Mouse (Mus musculus) heart, adult 2 months (tissue): ENCODE measurements around the gene Stk33. TPM values are rescaled to one million over a fixed set of nuclear protein-coding genes. Genes with fewer than 3 reads are reported as not detected.
A peak's percentile ranks its signal among the peaks of the same experiment; 100 is the strongest.

Source experiments
- DNase-seq, 2 experiments: peaks; one replicate each; pipeline ENCODE4 v3.0.0; 2021
- H3K27ac ChIP-seq: fragments of 200-600 bp; 2 replicates; pipeline ENCODE4 v1.8.1; 2022
- H3K27me3 ChIP-seq: fragments of 200-500 bp; 2 replicates; pipeline ENCODE4 v1.6.1; 2012; ENCODE audit warnings: mild to moderate bottlenecking, low read length, inconsistent platforms, mixed read lengths; ENCODE audit not compliant: control insufficient read depth, insufficient read depth
- H3K36me3 ChIP-seq: fragments of 200-500 bp; 2 replicates; pipeline ENCODE4 v1.6.1; 2012; ENCODE audit warnings: low read length, inconsistent platforms; ENCODE audit not compliant: control insufficient read depth, insufficient read depth
- H3K4me1 ChIP-seq: fragments of 200-500 bp; 2 replicates; pipeline ENCODE4 v1.6.1; 2011; ENCODE audit warnings: low read length; ENCODE audit not compliant: control insufficient read depth, insufficient read depth
- H3K4me3 ChIP-seq: fragments of 200-600 bp; 2 replicates; pipeline ENCODE4 v1.8.1; 2022
- H3K79me2 ChIP-seq: fragments of 200-500 bp; replicated peaks from 2 replicates; pipeline ENCODE4 v1.6.1; 2012; ENCODE audit warnings: mild to moderate bottlenecking, inconsistent platforms, low read length, moderate library complexity, mixed read lengths; ENCODE audit not compliant: control insufficient read depth, insufficient read depth
- H3K9ac ChIP-seq: fragments of 200-500 bp; 2 replicates; pipeline ENCODE4 v1.6.1; 2012; ENCODE audit warnings: low read depth, mild to moderate bottlenecking, control low read depth, inconsistent platforms, low read length, mixed read lengths
- CTCF ChIP-seq: fragments of 200-600 bp; IDR thresholded peaks from 2 replicates; pipeline ENCODE4 v1.8.1; 2022; ENCODE audit warnings: antibody characterized with exemption, mild to moderate bottlenecking, moderate library complexity
- EP300 ChIP-seq: fragments of 200-500 bp; IDR thresholded peaks from 2 replicates; pipeline ENCODE4 v1.6.1; 2011; ENCODE audit warnings: low read depth, low read length, control low read depth; ENCODE audit not compliant: insufficient read depth
- POLR2A ChIP-seq: fragments of 200-500 bp; IDR thresholded peaks from 2 replicates; pipeline ENCODE4 v1.6.1; 2011; ENCODE audit warnings: mild to moderate bottlenecking, low read depth, low read length, control low read depth; ENCODE audit not compliant: insufficient read depth
- WGBS: fragments of 180-500 bp; shearing (Covaris S2); methylation state at CpG from one replicate; pipeline ENCODE4 v1.1.7; 2018; 5-methylcytosine and 5-hydroxymethylcytosine counted together
- intact Hi-C: fragments of 180-260 bp; cut with DNase I; formaldehyde crosslinking; loops from one replicate; pipeline ENCODE4 v1.15.1; 2025
- polyA plus RNA-seq: library from polyadenylated mRNA; depleted of rRNA; stranded (reverse); fragments of >200 nt; gene quantifications from 2 replicates; pipeline ENCODE4 v1.2.3, GENCODE M21; 2012; rRNA removed
- total RNA-seq, 2 experiments: library from RNA; stranded (reverse); gene quantifications; 2 replicates each; pipeline ENCODE4 v1.2.3; 2021

Stk33 gene
- total and polyA plus RNA-seq, 3 experiments: 0.08 TPM; not detected in 2

DNA sequence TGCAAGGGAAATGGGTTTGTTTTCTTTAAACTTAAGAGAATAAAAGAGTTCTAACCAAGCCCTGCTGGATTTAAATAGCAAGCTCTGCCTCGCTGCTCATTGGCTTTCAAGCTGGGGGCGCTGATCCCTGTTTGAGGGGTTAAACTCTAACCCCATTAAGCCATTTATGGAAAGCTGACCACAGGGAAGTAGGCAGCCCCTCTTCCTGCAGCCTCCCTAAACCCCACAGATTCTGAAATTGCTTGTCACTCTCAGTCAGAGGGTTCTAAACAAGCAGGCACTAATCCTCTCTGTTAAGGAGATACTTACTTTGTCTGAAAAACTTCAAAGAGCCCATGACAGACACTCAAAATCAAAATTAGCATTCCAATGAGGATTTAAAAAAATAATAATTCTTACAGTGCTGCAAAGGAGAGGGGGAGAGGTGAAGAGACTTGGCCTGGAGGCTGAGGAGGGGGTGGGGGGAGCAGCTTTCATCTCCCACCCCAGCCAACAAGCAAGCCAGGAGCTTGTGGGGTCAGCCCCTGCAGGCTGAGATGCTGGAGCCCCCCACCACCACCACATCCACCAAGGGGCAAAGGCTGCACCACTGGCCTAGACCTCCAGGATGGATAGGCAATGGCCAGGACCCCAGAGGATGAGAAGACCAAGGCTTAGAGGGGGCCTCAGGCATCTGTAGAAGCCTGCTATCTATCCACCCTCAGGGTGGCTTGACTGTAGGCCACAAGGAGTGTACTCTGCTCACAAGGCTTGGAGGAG lies 203.8 kb downstream of the Stk33 start:
- intact Hi-C loops: loop anchor here (5.0 kb wide), 1 partner anchor 57 kb away; no protein-coding TSS in a partner anchor
- 68% methylated on average over 2 of the region's 2 CpGs for WGBS

DNA sequence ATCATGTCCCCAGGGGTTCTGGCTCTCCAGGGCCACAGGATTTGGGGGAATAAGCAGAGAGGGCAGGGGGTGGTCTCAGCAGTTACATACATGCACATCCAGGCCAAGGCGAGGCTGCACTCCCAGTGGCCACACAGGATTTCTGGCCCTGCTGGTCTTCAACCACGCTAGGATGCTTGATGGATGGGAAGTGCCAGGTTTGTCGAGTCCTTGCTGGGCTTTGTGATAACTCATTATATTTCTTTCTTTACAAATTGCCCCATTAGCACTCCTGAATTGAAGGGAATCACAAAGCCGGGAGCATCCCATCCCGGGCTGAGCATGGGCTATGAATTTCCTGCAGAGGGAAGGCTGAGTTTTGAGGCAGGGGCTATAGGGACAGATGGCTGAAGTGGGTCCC lies 204.4 kb downstream of the Stk33 start:
- intact Hi-C loops: loop anchor here (5.0 kb wide), 1 partner anchor 58 kb away; no protein-coding TSS in a partner anchor
- 63% methylated on average over 5 of the region's 5 CpGs for WGBS
- H3K27ac ChIP-seq: no peak overlapping the region

More for the DNA sequence above, 203.8 kb downstream of the Stk33 start:
- Histone ChIP-seq H3K36me3 (no peaks in the 10 kb centered on the region), H3K4me3 (no peak overlapping the region), H3K27me3 (no peaks in the 10 kb centered on the region), H3K79me2 (no peaks in the 10 kb centered on the region), H3K27ac (no peak overlapping the region), H3K9ac (no peak overlapping the region), H3K4me1 (no peaks in the 10 kb centered on the region)
- TF ChIP-seq CTCF: no peak
- no peak for TF ChIP-seq POLR2A
- no peak for TF ChIP-seq EP300
- no peak for DNase-seq

DNA sequence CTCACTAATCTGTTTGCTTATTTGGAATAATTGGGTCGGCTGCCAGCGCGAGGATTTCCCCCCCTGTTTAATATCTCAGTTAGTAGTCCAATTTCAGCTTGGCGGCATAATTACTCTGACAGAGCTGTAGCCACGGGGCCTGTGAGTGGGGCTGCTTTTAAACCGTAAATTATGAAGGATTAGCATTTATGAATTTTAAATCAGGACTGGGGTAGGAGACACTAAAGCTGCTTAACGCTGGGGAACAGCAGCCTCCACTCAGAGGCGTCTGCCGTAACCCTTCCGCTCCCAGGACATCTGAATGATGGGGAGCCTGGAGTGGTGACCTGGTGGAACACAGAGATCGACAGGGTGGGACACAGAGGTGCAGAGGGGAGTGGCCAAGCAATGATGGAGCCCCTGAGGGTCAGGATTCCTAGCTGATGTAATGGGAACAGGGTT lies 207.0 kb downstream of the Stk33 start:
- TF ChIP-seq EP300 (no peak), CTCF (no peak), POLR2A (no peak)
- no peaks in the 10 kb centered on the region for H3K36me3 ChIP-seq
- H3K4me1 ChIP-seq: no peaks in the 10 kb centered on the region
- H3K27ac ChIP-seq: no peak overlapping the region
- no peaks in the 10 kb centered on the region for H3K79me2 ChIP-seq
- intact Hi-C loops: loop anchor here (2.0 to 5.0 kb wide), 2 partner anchors 60 to 193 kb away; no protein-coding TSS in a partner anchor
- WGBS: 76% methylated on average over 11 of the region's 11 CpGs
- DNase-seq: no peak
- no peak overlapping the region for H3K4me3 ChIP-seq
- no peaks in the 10 kb centered on the region for H3K27me3 ChIP-seq
- H3K9ac ChIP-seq: no peak overlapping the region

More for the DNA sequence above, 204.4 kb downstream of the Stk33 start:
- TF ChIP-seq EP300 (no peak), POLR2A (no peak), CTCF (no peak)
- Histone ChIP-seq H3K9ac (no peak overlapping the region), H3K79me2 (no peaks in the 10 kb centered on the region), H3K36me3 (no peaks in the 10 kb centered on the region), H3K4me3 (no peak overlapping the region), H3K27me3 (no peaks in the 10 kb centered on the region), H3K4me1 (no peaks in the 10 kb centered on the region)
- DNase-seq: no peak

DNA sequence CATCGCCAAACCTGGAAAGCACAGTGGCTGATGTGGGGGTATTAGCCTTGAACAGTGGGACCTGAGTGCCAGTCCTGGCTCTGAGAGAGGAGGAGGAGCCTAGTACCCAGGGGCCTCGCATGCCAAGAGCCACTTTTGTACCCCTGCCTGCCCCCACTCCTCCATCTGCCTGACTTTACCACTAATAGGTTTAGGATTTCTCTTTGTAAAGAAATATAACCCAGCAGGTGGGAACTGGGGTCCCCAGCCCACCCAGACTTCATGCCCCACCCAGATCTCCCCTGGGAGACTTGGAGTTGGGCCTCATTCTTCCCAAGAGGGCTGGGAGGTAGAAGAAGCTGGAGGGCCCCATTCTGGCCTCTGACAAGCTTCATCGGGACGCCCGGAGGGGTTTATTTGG lies 207.6 kb downstream of the Stk33 start:
- 93% methylated on average over 5 of the region's 5 CpGs for WGBS
- Histone ChIP-seq H3K36me3 (no peaks in the 10 kb centered on the region), H3K4me1 (no peaks in the 10 kb centered on the region), H3K27ac (no peak overlapping the region), H3K27me3 (no peaks in the 10 kb centered on the region), H3K79me2 (no peaks in the 10 kb centered on the region), H3K4me3 (no peak overlapping the region), H3K9ac (no peak overlapping the region)
- intact Hi-C loops: loop anchor here (2.0 to 5.0 kb wide), 2 partner anchors 61 to 193 kb away; no protein-coding TSS in a partner anchor
- no peak for TF ChIP-seq EP300
- TF ChIP-seq CTCF: no peak
- no peak for TF ChIP-seq POLR2A
- no peak for DNase-seq

DNA sequence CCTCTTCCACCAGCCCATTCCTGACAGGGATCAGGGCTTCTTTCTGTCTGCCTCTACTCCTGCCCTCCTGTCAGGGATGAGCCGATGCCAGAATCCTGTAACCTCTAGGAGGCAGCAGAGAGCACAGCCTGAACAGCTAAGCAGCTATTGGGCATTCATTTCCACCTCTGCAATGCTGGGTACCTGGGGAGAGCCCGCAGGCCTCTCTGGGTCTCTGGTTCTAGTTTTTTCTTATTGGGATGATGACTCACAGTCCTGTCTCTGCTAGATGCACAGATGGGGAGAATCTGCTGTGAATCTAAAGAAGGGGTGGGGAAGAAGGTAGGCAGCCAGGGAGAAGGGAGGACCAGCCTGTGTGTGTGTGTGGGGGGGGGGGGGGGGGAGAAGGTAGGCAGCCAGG lies 208.1 kb downstream of the Stk33 start:
- H3K4me3 ChIP-seq: no peak overlapping the region
- H3K9ac ChIP-seq: no peak overlapping the region
- H3K36me3 ChIP-seq: no peaks in the 10 kb centered on the region
- no peaks in the 10 kb centered on the region for H3K27me3 ChIP-seq
- no peak overlapping the region for H3K27ac ChIP-seq
- H3K79me2 ChIP-seq: no peaks in the 10 kb centered on the region
- H3K4me1 ChIP-seq: no peaks in the 10 kb centered on the region
- 11% methylated on average over 2 of the region's 2 CpGs for WGBS
- intact Hi-C loops: loop anchor here (2.0 to 5.0 kb wide), 2 partner anchors 61 to 194 kb away; no protein-coding TSS in a partner anchor
- TF ChIP-seq CTCF: peak; percentile 92
- TF ChIP-seq POLR2A: no peak
- peak; percentile 35 to 65 for DNase-seq

Other genes with a start within 250 kb of the Stk33 start
- gene Trim66, start 69.1 kb upstream of the Stk33 start, total RNA-seq: under 1 TPM in 1 of 2 experiments, not detected in 1; 0.21 TPM
- 0.14 and 0.15 TPM in 2 replicates for gene Trim66, start 69.1 kb upstream of the Stk33 start, polyA plus RNA-seq
- gene Rpl27a, start 80.1 kb upstream of the Stk33 start, total RNA-seq: 100 to 1,000 TPM; 102 to 105 TPM
- 136 and 167 TPM in 2 replicates for gene Rpl27a, start 80.1 kb upstream of the Stk33 start, polyA plus RNA-seq